Mouse (Mus musculus) spleen, postnatal 4 days (tissue): Measurements from ENCODE around the gene Cd300lf.

ENCODE experiments used
- DNase-seq, 2 experiments: peaks; one replicate each; pipeline ENCODE4 v3.0.0; 2022; ENCODE audit warnings: low spot score in 2 of 2

Cd300lf gene

DNA sequence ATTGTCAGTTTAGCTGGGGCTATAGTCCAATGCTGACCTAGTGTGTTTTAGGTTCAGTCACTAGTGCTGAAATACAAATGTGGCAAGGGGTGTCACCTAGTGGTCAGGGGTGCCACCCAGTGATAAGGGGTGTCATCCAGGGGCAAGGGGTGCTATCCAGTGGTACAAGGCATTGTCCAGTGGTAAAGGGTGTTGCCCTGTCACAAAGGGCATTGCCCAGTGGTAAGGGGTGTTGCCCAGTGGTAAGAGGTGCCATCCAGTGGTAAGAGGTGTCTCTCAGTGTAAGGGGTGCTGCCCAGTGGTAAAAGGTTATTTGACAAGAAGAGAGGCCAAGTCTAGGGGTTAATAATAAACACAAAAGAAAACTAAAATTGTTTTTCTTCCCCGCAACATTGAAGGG, 56.4 kb downstream of the Cd300lf start:
- no peak for DNase-seq

GRCm38 (mm10) chr11:115075859-115076258, 57.9 kb downstream of the Cd300lf start:
- DNase-seq: no peak

DNA sequence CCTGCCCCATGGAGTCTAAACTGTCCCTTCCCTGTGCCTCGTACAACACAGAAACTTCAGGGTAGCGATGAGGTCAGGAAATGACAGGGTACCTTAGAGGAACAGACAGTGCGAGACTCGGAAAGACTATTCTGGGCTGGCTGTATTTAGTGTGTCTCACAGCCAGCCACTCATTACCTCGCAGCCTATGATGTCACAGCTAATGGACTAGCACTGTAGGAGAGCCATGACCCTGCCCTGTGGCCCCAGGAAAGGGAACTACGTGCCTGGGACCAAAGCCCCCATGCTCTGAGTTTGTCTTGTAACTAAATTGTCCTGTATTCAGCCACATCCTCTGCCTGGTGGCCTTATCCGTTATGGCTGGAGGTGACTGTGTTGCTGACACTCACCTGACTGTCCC, 58.4 kb downstream of the Cd300lf start:
- DNase-seq: no peak

- DNase-seq: no peak
Observed at GRCm38 (mm10) chr11:115073002-115073401, 60.8 kb downstream of the Cd300lf start.

DNA sequence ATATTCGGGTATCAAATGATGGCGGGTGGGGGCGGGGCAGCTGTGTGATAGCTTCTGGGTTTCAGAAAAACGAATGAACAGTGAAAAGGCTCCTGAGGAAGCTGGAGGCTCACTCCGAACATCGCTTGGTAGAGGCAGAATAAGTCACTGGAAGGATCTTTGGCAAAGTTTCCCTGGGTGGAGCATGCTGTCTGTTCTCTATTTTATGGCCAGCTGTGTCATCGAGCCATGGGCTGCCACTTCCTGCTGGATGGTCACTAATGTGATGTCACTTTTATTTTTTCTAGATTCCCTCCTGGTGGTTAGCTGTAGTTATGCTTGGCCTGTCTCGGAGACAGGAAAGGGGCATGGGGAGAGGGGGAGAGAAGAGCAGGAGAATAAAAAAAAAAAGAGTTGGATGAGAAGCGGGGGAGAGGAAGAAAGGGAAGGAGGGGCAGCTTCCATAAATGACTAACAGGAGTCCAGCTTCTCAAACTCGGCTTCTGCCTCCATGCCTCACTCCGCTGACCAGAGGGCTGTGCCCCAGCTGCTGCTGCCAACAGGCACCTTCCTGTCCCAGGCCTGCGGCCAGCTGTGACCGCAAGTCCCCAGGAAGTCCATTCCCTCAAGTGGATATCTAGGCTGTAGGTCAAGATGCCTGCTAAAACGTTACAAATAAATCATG, 62.0 kb downstream of the Cd300lf start:
- no peak for DNase-seq

DNA sequence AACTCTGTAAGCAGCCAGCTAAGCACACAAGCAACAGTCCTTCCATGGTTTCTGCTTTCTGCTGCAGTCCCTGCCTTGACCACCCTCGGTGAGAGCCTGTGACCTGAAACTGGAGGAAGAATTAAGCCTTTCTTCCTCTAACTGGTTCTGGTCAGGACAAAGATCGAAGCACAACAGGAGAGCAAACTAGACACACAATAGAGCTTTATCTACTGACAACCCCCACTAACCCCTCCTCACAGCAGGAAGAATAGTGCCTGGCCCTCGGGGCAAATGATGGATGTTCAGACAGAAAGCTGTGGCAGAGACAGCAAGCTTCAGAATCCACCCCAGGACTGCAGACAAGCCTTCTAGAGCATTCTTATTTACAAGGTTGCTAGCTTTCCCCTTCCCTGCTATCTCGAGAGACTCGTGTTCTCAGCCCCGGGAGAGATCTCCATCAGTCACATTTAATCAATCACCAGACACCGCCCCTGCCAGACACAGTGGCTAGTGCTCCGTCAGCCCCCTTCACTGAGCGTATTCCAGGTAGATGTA, 62.7 kb downstream of the Cd300lf start:
- no peak for DNase-seq

DNA sequence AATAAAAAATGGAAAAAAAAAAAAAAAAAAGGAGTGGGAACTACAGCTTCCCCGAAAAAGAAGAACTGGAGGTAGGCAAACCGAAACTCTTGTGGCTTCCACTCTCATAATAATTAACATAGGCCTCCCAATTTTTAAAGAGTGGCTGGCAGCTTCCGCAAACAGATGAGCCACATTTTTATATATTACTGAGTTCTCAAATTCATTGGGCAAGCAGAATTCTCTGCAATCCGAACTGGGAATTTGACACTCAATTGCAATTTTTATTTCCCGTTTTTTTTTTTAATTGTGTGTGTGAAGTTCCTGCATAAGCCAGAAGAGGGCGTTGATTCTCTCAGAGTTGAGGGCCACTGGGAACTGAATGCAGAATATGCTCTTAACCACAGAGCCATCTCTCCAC, 67.0 kb downstream of the Cd300lf start:
- no peak for DNase-seq
